Mouse (Mus musculus): ENCODE results near the gene Arhgap15. TPM values are rescaled to one million over a fixed set of nuclear protein-coding genes. Genes with fewer than 3 reads are reported as not detected.

Gene Arhgap15
- total and polyA plus RNA-seq, 3 experiments = 16.6 to 40.3 (median 19.8) TPM

GRCm38 (mm10) chr2:44192058-44192457 is 443.4 kb downstream of the Arhgap15 start:
- Histone ChIP-seq H3K9me3 (replicated peaks; ENCODE audit: low read length) (no peaks in the 10 kb centered on the region), H3K36me3 (replicated peaks in 1 of 2; ENCODE audit: control insufficient read depth in 1 of 2, insufficient read depth in 1 of 2, low read length in 1 of 2) (no peaks in the 10 kb centered on the region), H3K4me1 (ENCODE audit: control insufficient read depth in 1 of 2, insufficient read depth in 2 of 2) (peaks cover 0 to 7% of the 10 kb centered on the region in 2 experiments; a peak in 1 of 4 replicates), H3K27me3 (replicated peaks) (no peaks in the 10 kb centered on the region), H3K9ac (ENCODE audit: insufficient read depth, low read depth) (no peak overlapping the region), H3K79me2 (replicated peaks; ENCODE audit: control insufficient read depth, extremely low read depth, insufficient read depth, poor library complexity, severe bottlenecking) (no peaks in the 10 kb centered on the region), H3K27ac (ENCODE audit: insufficient read depth, low read depth) (no peak overlapping the region), H3K4me2 (ENCODE audit: insufficient read depth, low read depth, poor library complexity, severe bottlenecking) (no peak overlapping the region), H3K4me3 (replicated peaks in 1 of 3; ENCODE audit: low read depth in 2 of 3, low read length in 2 of 3, poor library complexity in 1 of 3) (no peak overlapping the region)
- peak; percentile 44 for DNase-seq (ENCODE audit: extremely low read depth)
- 0 out of 2 replicates have a peak, but pooled peaks have one; percentile 21 for TF ChIP-seq MEF2A (IDR thresholded peaks at IDR 0.05; ENCODE audit: borderline replicate concordance, low read depth, low read length)
- peak; percentile 18; the same call in 1 of the 2 replicates for TF ChIP-seq EP300 (IDR thresholded peaks at IDR 0.05; ENCODE audit: low read length)
- no peak for TF ChIP-seq POLR2AphosphoS2 (IDR thresholded peaks at IDR 0.05; ENCODE audit: low read depth, low read length)
- in situ Hi-C loops (cut with MboI; ENCODE audit: low pct_ligation_motif_present, low pct_unique_long_range_greater_than_20kb, low sequenced_read_pairs) = no loop called here
- dilution Hi-C loops (cut with MboI; ENCODE audit: extremely low pct_ligation_motif_present, extremely low pct_unique_long_range_greater_than_20kb, low sequenced_read_pairs) = no loop called here

DNA sequence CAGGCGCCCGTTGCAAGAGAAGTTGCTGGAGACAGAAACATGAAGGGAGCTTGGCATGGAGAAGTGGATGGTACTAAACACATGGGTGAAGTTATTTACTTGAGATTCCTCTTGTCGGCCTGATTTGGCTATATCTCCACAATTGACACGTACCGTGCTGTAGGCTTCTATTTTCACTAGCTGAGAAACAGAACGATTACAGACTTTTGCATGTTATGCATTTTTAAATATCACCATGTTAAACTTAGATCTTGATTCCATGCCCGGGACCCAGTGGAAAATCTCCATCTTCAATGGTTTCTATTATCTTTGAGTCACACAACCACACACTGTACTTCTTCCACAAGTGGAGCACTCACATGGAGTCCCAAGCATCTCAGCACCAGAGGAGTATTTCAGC is 466.9 kb downstream of the Arhgap15 start:
- in situ Hi-C loops (cut with MboI; ENCODE audit: low pct_ligation_motif_present, low pct_unique_long_range_greater_than_20kb, low sequenced_read_pairs) (no loop called here), dilution Hi-C loops (cut with MboI; ENCODE audit: extremely low pct_ligation_motif_present, extremely low pct_unique_long_range_greater_than_20kb, low sequenced_read_pairs) (no loop called here)
- Histone ChIP-seq H3K4me3 (replicated peaks in 1 of 3; ENCODE audit: low read depth in 2 of 3, low read length in 2 of 3, poor library complexity in 1 of 3) (no peak overlapping the region), H3K9me3 (replicated peaks; ENCODE audit: low read length) (no peaks in the 10 kb centered on the region), H3K27ac (ENCODE audit: insufficient read depth, low read depth) (no peak overlapping the region), H3K27me3 (replicated peaks) (no peaks in the 10 kb centered on the region), H3K36me3 (replicated peaks in 1 of 2; ENCODE audit: control insufficient read depth in 1 of 2, insufficient read depth in 1 of 2, low read length in 1 of 2) (peaks cover 0 to 1% of the 10 kb centered on the region in 2 experiments), H3K4me2 (ENCODE audit: insufficient read depth, low read depth, poor library complexity, severe bottlenecking) (no peak overlapping the region), H3K79me2 (replicated peaks; ENCODE audit: control insufficient read depth, extremely low read depth, insufficient read depth, poor library complexity, severe bottlenecking) (no peaks in the 10 kb centered on the region), H3K4me1 (ENCODE audit: control insufficient read depth in 1 of 2, insufficient read depth in 2 of 2) (peaks cover 0 to 22% of the 10 kb centered on the region in 2 experiments; a peak in 3 of 4 replicates), H3K9ac (ENCODE audit: insufficient read depth, low read depth) (no peak overlapping the region)
- DNase-seq (ENCODE audit: extremely low read depth) = no peak
- TF ChIP-seq KAT2A (IDR thresholded peaks at IDR 0.05; ENCODE audit: insufficient replicate concordance, low read length) (no peak), ZNF384 (IDR thresholded peaks at IDR 0.05; ENCODE audit: low read depth, low read length) (no peak), ETS1 (conservative IDR thresholded peaks at IDR 0.05; ENCODE audit: low read depth, low read length) (no peak), MYC (IDR thresholded peaks at IDR 0.05; ENCODE audit: low read depth, low read length) (no peak), GABPA (IDR thresholded peaks at IDR 0.05; ENCODE audit: insufficient replicate concordance, low read depth, low read length) (no peak), MAFK (IDR thresholded peaks at IDR 0.05; ENCODE audit: insufficient replicate concordance, low read length) (no peak), PAX5 (IDR thresholded peaks at IDR 0.05; ENCODE audit: low read length) (no peak), CHD1 (IDR thresholded peaks at IDR 0.05; ENCODE audit: low read depth, low read length) (no peak), MAZ (IDR thresholded peaks at IDR 0.05; ENCODE audit: low read depth, low read length) (no peak), E2F4 (IDR thresholded peaks at IDR 0.05; ENCODE audit: insufficient replicate concordance, low read depth, low read length) (no peak), IRF4 (IDR thresholded peaks at IDR 0.05; ENCODE audit: low read depth, low read length) (no peak), ZC3H11A (IDR thresholded peaks at IDR 0.05; ENCODE audit: low read depth, low read length) (no peak), SMC3 (IDR thresholded peaks at IDR 0.05; ENCODE audit: low read depth, low read length) (no peak), POLR2A (IDR thresholded peaks at IDR 0.05; ENCODE audit: low read depth, low read length) (no peak), CHD2 (IDR thresholded peaks at IDR 0.05; ENCODE audit: low read length) (no peak), ELF1 (IDR thresholded peaks at IDR 0.05; ENCODE audit: low read depth, low read length) (no peak), TBP (conservative IDR thresholded peaks at IDR 0.05; ENCODE audit: low read depth, low read length) (no peak), NRF1 (IDR thresholded peaks at IDR 0.05; ENCODE audit: low read depth, low read length) (no peak), ZKSCAN1 (IDR thresholded peaks at IDR 0.05; ENCODE audit: borderline replicate concordance, low read depth, low read length) (no peak), MEF2A (IDR thresholded peaks at IDR 0.05; ENCODE audit: borderline replicate concordance, low read depth, low read length) (no peak)

All from CH12.LX (cell line).